Mouse (Mus musculus): ENCODE measurements at regions not wholly inside any gene's neighbourhood (a gene's known extent, or its start where the extent isn't known, plus 50 kb on each side); places are given as distances from the start of the nearest gene placed in this dataset.
A peak's percentile ranks its signal among the peaks of the same experiment; 100 is the strongest.

DNA sequence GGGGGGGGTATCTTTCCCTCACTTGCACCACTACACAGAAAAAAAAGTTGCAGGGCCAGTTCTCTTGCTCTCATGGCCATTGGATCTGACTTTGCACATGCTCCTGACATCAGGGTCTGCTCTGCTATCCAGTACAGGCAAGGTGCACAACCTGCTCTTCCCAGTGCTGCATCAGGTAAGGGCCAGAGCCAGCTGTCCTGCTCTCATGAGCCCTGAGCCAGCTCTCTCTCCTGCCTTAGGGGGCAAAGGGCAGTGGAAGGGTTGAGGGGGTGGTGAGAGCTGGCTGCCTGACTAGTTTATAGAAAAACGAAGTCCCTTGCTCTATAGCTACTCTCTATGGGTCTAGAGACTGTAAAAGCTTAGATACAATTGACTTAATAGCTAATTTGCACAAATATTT lies 927.6 kb downstream of the Rab28 start:
- DNase-seq (ENCODE audit: low read depth, low spot score) = no peak

DNA sequence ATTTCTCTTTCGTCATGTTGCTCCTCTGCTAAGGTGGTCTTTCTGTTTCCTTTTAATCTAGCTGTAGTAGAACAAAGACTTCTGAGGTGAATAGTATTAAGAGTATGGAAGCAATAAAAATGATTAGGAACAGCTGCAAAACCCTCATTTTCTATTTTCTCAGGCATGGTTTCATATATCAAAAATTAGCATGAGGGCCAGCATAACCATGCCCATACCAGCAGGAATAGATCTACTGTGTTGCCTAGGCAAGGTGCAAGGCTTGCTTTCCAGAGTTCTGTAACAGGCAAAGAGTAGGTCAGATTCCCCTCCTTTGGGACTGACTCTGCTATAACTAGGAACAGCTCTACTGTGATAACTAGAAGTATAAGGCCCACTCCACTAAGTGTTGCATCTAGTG lies 928.1 kb downstream of the Rab28 start:
- no peak for DNase-seq (ENCODE audit: low read depth, low spot score)

DNA sequence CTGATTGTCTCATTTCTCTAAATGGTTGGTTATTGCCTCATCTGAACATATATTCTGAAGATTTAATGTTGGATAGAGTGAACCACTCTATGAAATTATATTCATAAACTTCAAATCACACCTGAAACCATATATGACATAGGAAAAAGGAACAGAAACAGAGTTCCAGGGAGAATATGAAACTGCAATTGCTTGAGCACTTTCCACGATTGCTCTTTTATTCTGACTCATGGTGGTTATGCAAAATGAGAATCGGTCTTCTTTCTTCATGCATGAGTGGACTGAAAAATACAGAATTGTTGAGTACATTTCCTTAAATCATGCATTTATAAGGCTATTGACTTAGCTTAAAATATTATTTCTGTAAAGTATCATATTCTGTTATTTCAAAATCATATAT lies 932.1 kb downstream of the Rab28 start:
- no peak for DNase-seq (ENCODE audit: low read depth, low spot score)

DNA sequence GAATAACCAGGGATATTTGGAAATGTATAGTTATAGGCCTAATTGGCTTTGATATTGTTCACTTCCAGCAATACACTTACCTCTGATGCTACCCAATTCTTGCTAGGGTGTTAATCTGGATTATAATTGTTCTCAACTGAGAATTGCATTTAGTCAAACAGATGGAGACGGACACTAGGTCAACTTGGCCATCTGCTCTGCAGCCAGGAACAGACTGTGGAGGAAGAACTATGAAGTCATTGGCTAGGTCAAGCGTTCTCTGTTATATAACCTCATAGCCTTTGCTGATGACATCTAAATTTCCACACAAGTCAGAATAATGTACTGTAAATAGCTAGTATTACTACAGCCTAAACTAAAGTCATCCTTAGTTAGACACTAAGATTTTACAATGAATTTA lies 947.7 kb downstream of the Rab28 start:
- DNase-seq (ENCODE audit: low read depth, low spot score) = no peak

DNA sequence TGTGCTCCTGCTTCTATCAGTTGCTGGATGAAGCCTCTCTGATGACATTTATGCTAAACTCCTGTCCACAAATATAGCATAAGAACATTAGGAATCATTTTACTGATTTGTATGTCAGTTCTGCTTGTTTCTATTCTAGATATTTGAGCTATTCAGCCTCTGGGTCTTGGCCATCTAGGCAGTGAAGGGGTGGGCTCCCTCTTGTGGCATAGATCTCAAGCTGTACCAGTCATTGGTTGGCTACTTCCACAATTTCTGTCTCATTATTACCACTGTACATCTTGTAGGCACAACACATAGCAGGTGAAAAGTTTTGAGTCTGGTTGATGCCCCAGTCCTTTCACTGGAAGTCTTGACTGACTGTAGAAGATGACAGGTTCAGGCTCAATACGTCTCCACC lies 957.9 kb downstream of the Rab28 start:
- no peak for DNase-seq (ENCODE audit: low read depth, low spot score)

DNA sequence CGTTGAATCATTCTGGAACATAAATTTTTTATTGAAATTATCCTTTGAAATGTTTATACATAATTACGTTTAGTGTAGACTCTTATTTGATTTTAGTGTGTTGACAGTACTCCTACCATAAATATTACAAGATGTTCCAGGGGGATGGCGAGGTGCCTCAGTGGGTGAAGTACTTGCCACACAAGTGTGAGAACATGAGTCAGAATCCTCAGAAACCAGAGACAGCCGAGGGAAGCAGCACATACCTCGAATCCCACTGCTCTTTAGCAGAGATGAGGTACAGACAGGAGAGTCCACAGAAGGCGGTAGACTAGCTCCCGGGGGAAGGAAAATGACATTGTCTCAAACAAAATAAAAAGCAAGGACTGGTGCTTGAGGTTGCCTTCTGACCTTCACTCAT lies 972.3 kb downstream of the Rab28 start:
- DNase-seq (ENCODE audit: low read depth, low spot score) = no peak

DNA sequence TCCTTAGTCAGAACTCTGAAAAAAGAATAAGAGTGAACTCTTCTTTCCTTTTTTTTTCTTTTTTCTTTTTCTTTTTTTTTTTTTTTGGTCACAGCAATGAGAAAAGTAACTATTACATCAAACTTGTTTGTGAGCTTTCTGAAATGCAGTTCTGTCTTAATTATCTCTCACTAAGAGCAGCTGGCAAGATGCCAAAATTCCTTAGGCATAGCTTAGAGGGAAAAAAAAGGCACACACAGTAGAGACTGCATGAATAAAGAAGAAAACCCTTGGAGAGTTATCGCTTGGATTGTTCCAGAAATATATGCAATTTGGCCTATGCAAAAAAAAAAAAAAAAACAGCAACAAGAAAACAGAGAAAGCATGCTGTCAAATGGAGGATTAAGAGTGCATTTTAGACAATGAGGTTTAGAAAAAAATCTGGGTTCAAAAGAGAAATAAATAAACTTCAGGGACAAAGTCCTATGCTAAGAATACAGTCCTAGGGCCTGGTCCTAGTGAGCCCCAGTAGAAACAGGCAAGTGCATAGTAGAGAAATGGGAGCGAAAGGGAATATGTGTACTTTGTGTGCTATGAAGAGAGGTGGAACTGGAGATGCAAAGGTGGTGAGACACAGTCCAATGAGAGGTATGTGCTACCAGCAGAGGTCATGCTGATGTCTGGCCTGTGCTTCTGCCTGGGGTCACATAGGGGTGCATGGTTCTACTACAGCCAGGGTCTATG lies 974.0 kb downstream of the Rab28 start:
- DNase-seq (ENCODE audit: low read depth, low spot score) = peak; percentile 47

DNA sequence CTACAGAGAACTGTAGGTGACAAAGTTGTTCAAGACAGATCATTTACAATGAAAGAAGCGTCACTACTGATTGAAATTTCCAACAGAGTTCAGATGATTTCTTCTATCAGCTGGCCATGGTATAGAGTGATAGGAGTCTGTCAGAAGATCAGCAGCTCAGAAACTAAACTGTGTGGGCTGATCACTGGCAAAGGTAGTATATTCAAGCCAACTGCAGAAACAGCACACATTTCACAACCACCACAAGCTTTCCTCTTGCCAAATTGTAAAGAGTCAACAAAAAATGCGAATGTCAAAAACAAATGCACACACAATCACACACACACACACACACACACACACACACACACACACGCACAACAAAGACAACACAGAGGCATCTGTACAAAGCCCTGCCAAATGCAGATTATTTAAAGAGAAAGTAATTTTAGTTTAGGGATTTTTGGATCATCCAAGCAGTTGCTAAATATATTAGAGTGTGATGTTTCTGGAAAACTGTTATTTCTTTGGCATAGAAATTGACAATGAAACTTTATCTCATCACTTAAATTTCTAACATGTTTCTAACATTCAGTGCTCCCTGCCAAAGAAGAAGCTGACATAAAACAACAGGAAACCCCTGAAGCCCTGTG lies 959.3 kb upstream of the Hs3st1 start:
- DNase-seq (ENCODE audit: low read depth, low spot score) = no peak

DNA sequence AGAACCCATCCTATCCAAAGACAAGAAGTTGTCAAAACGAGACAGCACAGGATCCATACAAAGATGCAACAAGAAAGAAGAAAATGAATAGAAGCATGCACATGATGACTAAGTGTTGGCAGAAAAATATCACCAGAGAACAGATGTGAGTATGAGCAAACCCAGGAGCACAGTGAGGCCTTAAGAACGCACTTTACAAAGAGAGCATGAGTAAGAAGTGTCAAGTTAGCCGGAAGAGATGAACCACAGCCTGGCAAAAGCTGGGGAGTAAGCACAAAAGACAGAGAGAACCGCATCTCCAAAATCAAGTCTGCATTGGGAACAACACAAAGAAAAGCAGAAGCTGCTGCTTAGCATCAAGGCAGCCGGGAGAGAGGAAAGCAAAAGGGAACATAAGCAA lies 946.4 kb upstream of the Hs3st1 start:
- no peak for DNase-seq (ENCODE audit: low read depth, low spot score)

DNA sequence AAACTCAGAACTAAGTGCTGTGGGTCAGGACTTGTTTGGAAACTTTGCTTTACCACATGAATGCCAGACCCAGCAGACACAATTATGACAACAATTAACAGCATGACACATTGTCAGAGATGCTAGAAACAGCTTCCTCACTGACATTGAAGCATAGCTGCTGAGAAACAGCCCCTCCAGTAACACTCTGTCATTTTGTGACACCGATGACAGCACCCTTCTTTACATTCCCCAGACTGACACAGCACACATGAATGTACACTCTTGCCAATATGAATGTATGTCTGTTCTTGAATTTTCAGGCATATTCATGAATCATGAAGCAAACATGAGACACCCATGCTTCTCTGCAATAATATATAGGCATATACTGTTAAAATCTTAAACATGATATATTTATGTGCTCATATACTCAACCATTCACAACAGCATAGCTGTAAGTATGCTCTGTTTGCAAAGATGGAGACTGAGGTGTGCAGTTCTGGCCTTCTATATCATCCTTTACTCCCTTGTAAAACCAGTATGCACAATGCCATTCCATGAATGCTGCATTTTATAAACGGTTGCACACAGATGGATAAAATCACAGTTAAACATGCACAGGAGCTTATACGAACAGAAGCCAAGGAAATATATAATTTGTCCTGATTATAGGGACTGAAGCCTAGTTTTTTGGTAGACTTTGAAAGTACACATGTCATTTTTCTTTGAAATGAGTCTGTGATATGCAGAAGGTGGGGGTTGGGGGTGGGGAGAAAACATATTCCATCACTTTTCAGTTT lies 942.4 kb upstream of the Hs3st1 start:
- DNase-seq (ENCODE audit: low read depth, low spot score) = no peak

Data from brain, embryonic 18.5 days (tissue).